Mouse (Mus musculus): ENCODE results near the gene Kdm5b.

GRCm38 (mm10) chr1:134562457-134562856, 2.5 kb downstream of the Kdm5b start:
- no peak for TF ChIP-seq CTCF (IDR thresholded peaks at IDR 0.05; ENCODE audit: extremely low read depth, insufficient read length, insufficient replicate concordance, low read depth, low read length)
- no peak for TF ChIP-seq POLR2A (IDR thresholded peaks at IDR 0.05; ENCODE audit: low read depth, low read length)
